Mouse (Mus musculus) left cerebral cortex, adult 2 months (tissue): ENCODE results near the gene AU022252. TPM values are rescaled to one million over a fixed set of nuclear protein-coding genes. Genes with fewer than 3 reads are reported as not detected.

ENCODE experiments used
- DNase-seq, 2 experiments: peaks; one replicate each; pipeline ENCODE4 v3.0.0; 2021 to 2022; ENCODE audit warnings: low spot score in 2 of 2, mixed read lengths in 1 of 2; ENCODE audit errors: extremely low spot score in 1 of 2
- H3K27ac ChIP-seq: fragments of 200-600 bp; 2 replicates; pipeline ENCODE4 v1.8.1; 2022
- H3K4me3 ChIP-seq: fragments of 200-600 bp; 2 replicates; pipeline ENCODE4 v1.8.1; 2022
- CTCF ChIP-seq: fragments of 200-600 bp; IDR thresholded peaks from 2 replicates; pipeline ENCODE4 v1.8.1; 2022; ENCODE audit warnings: antibody characterized with exemption, mild to moderate bottlenecking, moderate library complexity
- intact Hi-C: fragments of 180-260 bp; cut with DNase I; formaldehyde crosslinking; loops from one replicate; pipeline ENCODE4 v1.15.1; 2025
- total RNA-seq, 2 experiments: library from RNA; stranded (reverse); gene quantifications; 2 replicates each; pipeline ENCODE4 v1.2.3; 2021

AU022252 gene
- total RNA-seq, 2 experiments from 2014 or later: 28.5 to 30.4 TPM

- Histone ChIP-seq H3K27ac (no peak overlapping the region), H3K4me3 (no peak overlapping the region)
- TF ChIP-seq CTCF: peak; percentile 63
- DNase-seq: peak in 1 of 2 experiments; percentile 56
- intact Hi-C loops: no loop called here
Observed at GRCm38 (mm10) chr4:119157186-119157585, 75.3 kb downstream of the AU022252 start.

Other genes with a start within 250 kb of the AU022252 start
- 100 to 1,000 TPM in 1 of 2 experiments, 10 to 100 TPM in 1; 92.2 to 127 TPM for gene Slc2a1, start 124.0 kb downstream of the AU022252 start, total RNA-seq
- 1 to 10 TPM; 7.5 to 7.8 TPM for gene Zfp691, start 58.5 kb downstream of the AU022252 start, total RNA-seq
- under 1 TPM; 0.40 to 0.54 TPM for gene Ermap, start 42.7 kb downstream of the AU022252 start, total RNA-seq
- 10 to 100 TPM; 15.1 to 17.2 TPM for gene Svbp, start 37.4 kb downstream of the AU022252 start, total RNA-seq
- under 1 TPM; 0.44 to 0.57 TPM for gene Tmem269, start 14.5 kb downstream of the AU022252 start, total RNA-seq
- gene P3h1, start 203 bp upstream of the AU022252 start, total RNA-seq: 1 to 10 TPM; 8.0 to 8.9 TPM
- gene Cldn19, start 22.7 kb upstream of the AU022252 start, total RNA-seq: under 1 TPM; 0.18 to 0.30 TPM
- 100 to 1,000 TPM; 191 to 223 TPM for gene Ybx1, start 61.9 kb upstream of the AU022252 start, total RNA-seq
- 10 to 100 TPM; 14.1 to 20.8 TPM for gene Ppih, start 87.8 kb upstream of the AU022252 start, total RNA-seq
- gene Ccdc30, start 182.8 kb upstream of the AU022252 start, total RNA-seq: 10 to 100 TPM; 19.6 to 20.8 TPM
- 1 to 10 TPM; 5.7 to 7.0 TPM for gene Ppcs, start 189.7 kb upstream of the AU022252 start, total RNA-seq
- under 1 TPM; 0.30 to 0.36 TPM for gene Zmynd12, start 190.1 kb upstream of the AU022252 start, total RNA-seq